Mouse (Mus musculus): ENCODE measurements at regions not wholly inside any gene's neighbourhood (a gene's known extent, or its start where the extent isn't known, plus 50 kb on each side); places are given as distances from the start of the nearest gene placed in this dataset.

- no peaks in the 10 kb centered on the region for H3K79me2 ChIP-seq (ENCODE audit: control insufficient read depth, insufficient read depth)
- TF ChIP-seq SRF (IDR thresholded peaks at IDR 0.05; ENCODE audit: control insufficient read depth, insufficient read length, low read depth) (no peak), POLR2AphosphoS2 (IDR thresholded peaks at IDR 0.05; ENCODE audit: insufficient read length, low read depth) (no peak), MAX (IDR thresholded peaks at IDR 0.05; ENCODE audit: low read depth) (no peak), TCF12 (IDR thresholded peaks at IDR 0.05; ENCODE audit: insufficient read depth, poor library complexity, severe bottlenecking) (no peak), REST (IDR thresholded peaks at IDR 0.05; ENCODE audit: insufficient read depth, insufficient read length) (no peak), USF1 (IDR thresholded peaks at IDR 0.05; ENCODE audit: low read depth) (no peak), POLR2A (IDR thresholded peaks at IDR 0.05; ENCODE audit: insufficient read length, low read depth) (no peak), CEBPB (IDR thresholded peaks at IDR 0.05; ENCODE audit: insufficient read depth, poor library complexity, severe bottlenecking) (no peak), MYOD1 (IDR thresholded peaks at IDR 0.05; ENCODE audit: control insufficient read depth in 1 of 3, insufficient read length in 2 of 3, low read depth in 2 of 3) (no peak), MYOG (IDR thresholded peaks at IDR 0.05; ENCODE audit: control insufficient read depth in 1 of 3, insufficient read depth in 1 of 3, insufficient read length in 2 of 3, low read depth in 2 of 3) (no peak), E2F4 (IDR thresholded peaks at IDR 0.05; ENCODE audit: insufficient read depth) (no peak), TCF3 (IDR thresholded peaks at IDR 0.05; ENCODE audit: insufficient read length, low read depth) (no peak)
- H3K36me3 ChIP-seq (ENCODE audit: control insufficient read depth, insufficient read depth) = no peaks in the 10 kb centered on the region
- no peak overlapping the region for H3ac ChIP-seq (ENCODE audit: control insufficient read depth, insufficient read length)
- no peak overlapping the region for H3K4me3 ChIP-seq
- no peak overlapping the region for H3K4me2 ChIP-seq (ENCODE audit: low read depth)
- H3K27me3 ChIP-seq (ENCODE audit: control insufficient read depth, insufficient read depth, insufficient read length) = peaks cover 4% of the 10 kb centered on the region
Observed at GRCm38 (mm10) chr16:90625301-90626034, 101.7 kb downstream of the Mis18a start.

DNA sequence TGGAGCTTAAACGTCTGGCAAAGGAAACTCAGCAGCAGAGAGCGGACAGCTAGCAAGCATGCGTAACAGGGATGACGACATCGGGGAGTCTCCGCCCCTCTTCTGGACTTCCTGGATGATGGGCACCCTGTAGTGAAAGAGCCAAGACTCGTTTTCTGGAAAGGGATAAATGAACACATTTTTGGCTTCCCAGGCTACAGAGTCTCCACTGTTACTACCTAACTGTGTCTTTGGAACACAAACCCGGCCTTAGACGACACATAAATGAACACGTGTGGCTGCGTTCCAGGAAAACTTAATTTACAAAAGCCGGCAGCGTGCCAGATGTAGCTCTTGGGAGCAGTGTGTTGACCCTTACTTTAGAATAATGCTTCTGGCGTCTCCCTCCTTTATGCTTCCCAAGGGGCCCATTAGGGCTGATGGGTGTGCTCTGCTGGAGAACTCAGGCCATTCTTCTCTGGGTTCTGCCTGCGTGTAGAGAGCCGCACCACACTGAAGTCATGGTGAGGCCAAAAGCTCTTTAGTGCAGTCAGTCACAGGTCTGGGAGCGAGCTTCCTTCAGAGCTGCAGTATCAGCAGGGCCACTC is 103.1 kb downstream of the Mis18a start:
- H3ac ChIP-seq (ENCODE audit: control insufficient read depth, insufficient read length) = no peak overlapping the region
- TF ChIP-seq SRF (IDR thresholded peaks at IDR 0.05; ENCODE audit: control insufficient read depth, insufficient read length, low read depth) = no peak
- TF ChIP-seq POLR2AphosphoS2 (IDR thresholded peaks at IDR 0.05; ENCODE audit: insufficient read length, low read depth) = no peak
- no peak for TF ChIP-seq E2F4 (IDR thresholded peaks at IDR 0.05; ENCODE audit: insufficient read depth)
- no peak for TF ChIP-seq POLR2A (IDR thresholded peaks at IDR 0.05; ENCODE audit: insufficient read length, low read depth)
- TF ChIP-seq USF1 (IDR thresholded peaks at IDR 0.05; ENCODE audit: low read depth) = no peak
- no peak for TF ChIP-seq MYOG (IDR thresholded peaks at IDR 0.05; ENCODE audit: control insufficient read depth in 1 of 3, insufficient read depth in 1 of 3, insufficient read length in 2 of 3, low read depth in 2 of 3)
- no peak for TF ChIP-seq TCF3 (IDR thresholded peaks at IDR 0.05; ENCODE audit: insufficient read length, low read depth)
- no peak for TF ChIP-seq MYOD1 (IDR thresholded peaks at IDR 0.05; ENCODE audit: control insufficient read depth in 1 of 3, insufficient read length in 2 of 3, low read depth in 2 of 3)
- no peak for TF ChIP-seq CEBPB (IDR thresholded peaks at IDR 0.05; ENCODE audit: insufficient read depth, poor library complexity, severe bottlenecking)
- no peak for TF ChIP-seq MAX (IDR thresholded peaks at IDR 0.05; ENCODE audit: low read depth)
- no peak for TF ChIP-seq TCF12 (IDR thresholded peaks at IDR 0.05; ENCODE audit: insufficient read depth, poor library complexity, severe bottlenecking)
- TF ChIP-seq REST (IDR thresholded peaks at IDR 0.05; ENCODE audit: insufficient read depth, insufficient read length) = no peak
- H3K4me2 ChIP-seq (ENCODE audit: low read depth) = no peak overlapping the region
- H3K79me2 ChIP-seq (ENCODE audit: control insufficient read depth, insufficient read depth) = no peaks in the 10 kb centered on the region
- H3K27me3 ChIP-seq (ENCODE audit: control insufficient read depth, insufficient read depth, insufficient read length) = no peaks in the 10 kb centered on the region
- no peak overlapping the region for H3K4me3 ChIP-seq
- no peaks in the 10 kb centered on the region for H3K36me3 ChIP-seq (ENCODE audit: control insufficient read depth, insufficient read depth)

DNA sequence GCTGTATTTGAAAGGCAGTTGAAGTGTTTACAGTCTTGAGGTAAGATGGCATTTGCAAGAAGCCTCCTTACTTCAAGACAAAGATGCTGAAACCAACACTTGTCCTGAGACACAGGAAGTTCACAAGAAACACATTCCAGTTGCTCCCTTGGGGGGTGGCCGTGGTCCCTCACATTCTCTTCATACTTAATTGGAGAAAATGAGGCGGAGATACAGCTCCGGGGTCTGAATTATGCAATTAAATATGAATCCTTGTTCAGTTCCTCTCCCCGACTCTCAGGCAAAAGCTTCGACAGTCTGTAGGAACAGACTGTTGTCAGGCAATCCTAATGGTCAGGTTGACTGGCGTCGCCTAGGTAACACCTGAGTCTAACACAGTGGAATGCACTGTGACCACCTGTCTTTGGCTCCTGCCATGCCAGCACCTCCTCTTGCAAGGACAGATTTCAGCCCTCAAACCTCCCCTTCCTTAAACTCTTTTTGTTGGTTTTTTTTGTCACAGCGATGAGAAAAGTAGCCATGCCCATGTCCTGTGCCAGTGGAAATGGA is 104.5 kb downstream of the Mis18a start:
- TF ChIP-seq TCF12 (IDR thresholded peaks at IDR 0.05; ENCODE audit: insufficient read depth, poor library complexity, severe bottlenecking) = no peak
- TF ChIP-seq REST (IDR thresholded peaks at IDR 0.05; ENCODE audit: insufficient read depth, insufficient read length) = no peak
- TF ChIP-seq USF1 (IDR thresholded peaks at IDR 0.05; ENCODE audit: low read depth) = no peak
- no peak for TF ChIP-seq TCF3 (IDR thresholded peaks at IDR 0.05; ENCODE audit: insufficient read length, low read depth)
- TF ChIP-seq POLR2A (IDR thresholded peaks at IDR 0.05; ENCODE audit: insufficient read length, low read depth) = no peak
- no peak for TF ChIP-seq MYOG (IDR thresholded peaks at IDR 0.05; ENCODE audit: control insufficient read depth in 1 of 3, insufficient read depth in 1 of 3, insufficient read length in 2 of 3, low read depth in 2 of 3)
- no peak for TF ChIP-seq E2F4 (IDR thresholded peaks at IDR 0.05; ENCODE audit: insufficient read depth)
- no peak for TF ChIP-seq MYOD1 (IDR thresholded peaks at IDR 0.05; ENCODE audit: control insufficient read depth in 1 of 3, insufficient read length in 2 of 3, low read depth in 2 of 3)
- no peak for TF ChIP-seq CEBPB (IDR thresholded peaks at IDR 0.05; ENCODE audit: insufficient read depth, poor library complexity, severe bottlenecking)
- no peak for TF ChIP-seq SRF (IDR thresholded peaks at IDR 0.05; ENCODE audit: control insufficient read depth, insufficient read length, low read depth)
- no peak for TF ChIP-seq POLR2AphosphoS2 (IDR thresholded peaks at IDR 0.05; ENCODE audit: insufficient read length, low read depth)
- no peak for TF ChIP-seq MAX (IDR thresholded peaks at IDR 0.05; ENCODE audit: low read depth)
- H3ac ChIP-seq (ENCODE audit: control insufficient read depth, insufficient read length) = no peak overlapping the region
- no peaks in the 10 kb centered on the region for H3K36me3 ChIP-seq (ENCODE audit: control insufficient read depth, insufficient read depth)
- no peaks in the 10 kb centered on the region for H3K27me3 ChIP-seq (ENCODE audit: control insufficient read depth, insufficient read depth, insufficient read length)
- H3K4me2 ChIP-seq (ENCODE audit: low read depth) = no peak overlapping the region
- no peaks in the 10 kb centered on the region for H3K79me2 ChIP-seq (ENCODE audit: control insufficient read depth, insufficient read depth)
- H3K4me3 ChIP-seq = no peak overlapping the region

GRCm38 (mm10) chr16:90621761-90622411 is 105.3 kb downstream of the Mis18a start:
- Histone ChIP-seq H3ac (ENCODE audit: control insufficient read depth, insufficient read length) (no peak overlapping the region), H3K27me3 (ENCODE audit: control insufficient read depth, insufficient read depth, insufficient read length) (no peaks in the 10 kb centered on the region), H3K36me3 (ENCODE audit: control insufficient read depth, insufficient read depth) (no peaks in the 10 kb centered on the region), H3K79me2 (ENCODE audit: control insufficient read depth, insufficient read depth) (no peaks in the 10 kb centered on the region), H3K4me3 (no peak overlapping the region), H3K4me2 (ENCODE audit: low read depth) (no peak overlapping the region)
- TF ChIP-seq MYOD1 (IDR thresholded peaks at IDR 0.05; ENCODE audit: control insufficient read depth in 1 of 3, insufficient read length in 2 of 3, low read depth in 2 of 3) = no peak
- TF ChIP-seq POLR2AphosphoS2 (IDR thresholded peaks at IDR 0.05; ENCODE audit: insufficient read length, low read depth) = no peak
- TF ChIP-seq POLR2A (IDR thresholded peaks at IDR 0.05; ENCODE audit: insufficient read length, low read depth) = no peak
- TF ChIP-seq SRF (IDR thresholded peaks at IDR 0.05; ENCODE audit: control insufficient read depth, insufficient read length, low read depth) = no peak
- no peak for TF ChIP-seq MAX (IDR thresholded peaks at IDR 0.05; ENCODE audit: low read depth)
- no peak for TF ChIP-seq CEBPB (IDR thresholded peaks at IDR 0.05; ENCODE audit: insufficient read depth, poor library complexity, severe bottlenecking)
- TF ChIP-seq REST (IDR thresholded peaks at IDR 0.05; ENCODE audit: insufficient read depth, insufficient read length) = no peak
- TF ChIP-seq USF1 (IDR thresholded peaks at IDR 0.05; ENCODE audit: low read depth) = no peak
- no peak for TF ChIP-seq MYOG (IDR thresholded peaks at IDR 0.05; ENCODE audit: control insufficient read depth in 1 of 3, insufficient read depth in 1 of 3, insufficient read length in 2 of 3, low read depth in 2 of 3)
- no peak for TF ChIP-seq E2F4 (IDR thresholded peaks at IDR 0.05; ENCODE audit: insufficient read depth)
- no peak for TF ChIP-seq TCF12 (IDR thresholded peaks at IDR 0.05; ENCODE audit: insufficient read depth, poor library complexity, severe bottlenecking)
- no peak for TF ChIP-seq TCF3 (IDR thresholded peaks at IDR 0.05; ENCODE audit: insufficient read length, low read depth)

Data from myocyte (in vitro differentiated cells).